Mouse (Mus musculus) testis, adult 2 months (tissue): ENCODE data around the gene Dusp27.

Experiments
- CTCF ChIP-seq: fragments of 200-500 bp; IDR thresholded peaks from 2 replicates; pipeline ENCODE4 v1.5.1; 2012; ENCODE audit warnings: low read depth, mild to moderate bottlenecking, inconsistent platforms, low read length, moderate library complexity; ENCODE audit not compliant: control insufficient read depth, insufficient read depth, insufficient replicate concordance
- POLR2A ChIP-seq: fragments of 200-500 bp; IDR thresholded peaks from 2 replicates; pipeline ENCODE4 v1.6.1; 2012; ENCODE audit warnings: low read depth, mild to moderate bottlenecking, inconsistent platforms, low read length, moderate library complexity; ENCODE audit not compliant: control insufficient read depth

DNA sequence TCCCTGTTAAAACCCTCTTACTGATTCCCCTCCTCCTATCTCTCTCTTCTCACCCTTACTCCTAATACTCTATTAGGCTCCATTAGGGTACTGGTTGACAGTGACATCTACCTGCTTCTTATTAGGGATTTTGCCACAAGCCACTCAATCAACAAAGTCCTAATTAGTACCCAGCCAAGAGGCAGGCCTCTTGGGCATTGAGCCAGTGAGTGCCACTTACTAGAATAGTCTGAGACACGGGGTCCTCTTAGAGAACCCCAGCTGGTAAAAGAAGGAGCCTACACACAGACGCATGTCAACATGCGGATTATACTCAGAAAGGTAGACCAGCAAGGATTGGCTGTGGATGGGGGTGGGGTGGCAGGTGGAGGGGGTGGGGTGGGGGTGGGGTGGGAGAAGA, 11.4 kb upstream of the Dusp27 start:
- no peak for TF ChIP-seq CTCF
- TF ChIP-seq POLR2A, result no peak
